Mouse (Mus musculus): ENCODE measurements around the gene Rad21l.

Rad21l gene

DNA sequence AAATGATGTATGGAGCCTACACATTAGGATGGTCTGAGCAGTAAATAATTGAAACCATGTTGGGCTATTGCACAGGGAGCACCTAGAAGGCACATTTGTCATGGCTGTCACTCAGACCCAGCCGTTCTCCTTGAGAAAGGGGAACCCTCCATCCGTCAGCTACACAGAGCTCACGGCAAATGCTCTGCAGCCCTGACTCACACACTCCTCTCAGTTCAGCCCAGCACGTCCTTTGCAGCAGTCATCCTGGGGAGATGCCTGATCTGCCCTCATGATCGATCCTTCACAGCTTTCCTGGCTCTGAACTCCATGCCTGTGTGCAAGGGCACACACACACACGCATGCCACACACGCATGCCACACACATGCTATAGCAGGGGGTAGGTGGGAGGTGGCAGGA lies 39.0 kb downstream of the Rad21l start:
- no peak for DNase-seq (ENCODE audit: low spot score in 2 of 2)

DNA sequence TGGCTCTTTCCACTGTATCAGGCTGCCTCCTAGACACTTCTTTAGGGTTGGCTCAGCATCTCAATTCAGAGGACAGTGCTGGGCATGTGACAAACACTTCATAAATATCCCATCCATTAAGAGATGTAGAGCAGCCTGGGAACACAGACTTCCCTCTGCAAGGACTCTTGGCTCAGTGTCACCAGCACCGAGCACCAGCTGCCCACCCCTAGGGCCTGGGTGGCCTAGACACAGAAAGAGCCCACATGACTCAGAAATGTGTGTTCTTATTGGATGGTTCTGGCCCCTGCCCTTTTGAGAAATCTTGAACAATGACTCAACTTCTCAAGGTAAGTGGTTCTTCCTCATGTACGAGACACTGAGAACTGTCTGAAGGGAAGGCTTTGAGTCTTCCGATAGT lies 40.3 kb downstream of the Rad21l start:
- DNase-seq (ENCODE audit: low spot score in 2 of 2): peak in 1 of 2 experiments; percentile 13

DNA sequence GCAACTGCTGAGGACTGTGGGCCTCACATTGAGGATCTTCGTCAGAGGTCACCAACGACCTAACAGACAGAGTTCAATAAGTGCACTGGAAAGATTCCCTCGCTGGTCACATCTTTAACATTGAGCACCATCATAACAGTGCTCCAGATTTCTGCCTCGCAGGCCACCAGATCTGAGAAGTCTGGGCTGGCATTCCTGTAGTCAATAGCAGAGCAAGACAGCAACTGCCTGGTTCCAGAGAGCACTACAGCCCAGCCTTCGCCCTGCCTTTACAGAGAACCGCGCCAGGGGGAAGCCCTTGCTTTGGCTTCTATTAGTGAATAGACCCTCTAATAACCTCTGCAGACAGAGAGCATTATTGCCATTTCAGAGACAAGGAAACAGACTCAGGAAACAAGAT lies 42.0 kb downstream of the Rad21l start:
- DNase-seq (ENCODE audit: low spot score in 2 of 2): no peak

DNA sequence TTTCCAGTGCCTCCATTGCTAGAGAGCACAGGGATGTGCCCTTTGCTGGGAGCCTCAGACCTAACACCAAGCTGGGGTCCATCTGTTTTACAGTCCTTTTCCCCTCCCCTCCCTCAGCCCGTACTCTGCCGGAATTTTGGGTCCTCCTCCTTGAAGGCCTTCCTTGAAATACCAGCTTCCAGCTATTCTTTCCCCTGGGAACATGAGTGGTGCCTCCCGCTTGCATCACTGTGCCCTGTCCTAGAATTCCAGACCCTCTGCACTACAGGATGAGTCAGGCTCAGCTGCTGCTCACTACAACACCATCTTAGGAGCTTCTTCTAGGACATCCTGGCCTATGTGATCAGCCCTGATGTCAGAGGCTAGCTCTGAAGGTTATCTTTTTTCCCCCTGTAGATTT lies 44.6 kb downstream of the Rad21l start:
- no peak for DNase-seq (ENCODE audit: low spot score in 2 of 2)

DNA sequence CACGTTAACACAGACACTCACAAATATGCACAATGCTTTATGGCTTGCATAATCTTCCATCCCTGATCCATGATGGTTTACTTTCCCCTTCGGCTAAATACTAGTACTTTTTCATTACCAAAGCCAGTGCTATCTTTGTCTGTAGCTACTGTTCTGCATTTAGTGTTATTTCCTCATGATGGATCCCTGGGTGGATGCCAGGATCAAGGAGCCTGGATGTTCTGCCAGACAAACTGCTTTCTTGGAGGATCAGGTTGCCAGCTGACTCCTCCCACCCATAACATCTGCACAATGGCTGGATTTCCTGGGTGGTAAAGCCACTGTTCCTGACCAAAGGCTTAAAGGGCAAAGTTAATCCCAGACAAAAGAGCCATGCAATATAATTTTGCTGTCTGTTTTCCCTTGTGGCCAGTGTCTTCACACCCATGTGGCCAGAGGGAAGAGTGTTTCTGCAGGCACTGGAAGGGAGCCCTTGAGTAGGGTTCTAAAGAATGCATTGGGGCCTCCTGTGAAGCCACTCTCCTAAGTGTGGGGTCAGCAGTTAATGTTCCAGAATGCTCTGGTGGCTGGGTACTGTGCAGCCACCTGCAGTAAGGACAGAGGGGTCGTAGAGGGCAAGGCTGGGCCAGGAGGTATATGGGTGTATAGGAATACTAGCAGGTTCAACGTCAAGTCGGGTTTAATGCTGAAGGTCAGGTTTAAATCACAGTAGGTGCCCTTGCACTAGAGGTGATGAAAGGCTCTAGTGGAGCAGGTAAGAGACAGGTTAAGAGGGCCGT lies 51.6 kb downstream of the Rad21l start:
- no peak for DNase-seq (ENCODE audit: low spot score in 2 of 2)

DNA sequence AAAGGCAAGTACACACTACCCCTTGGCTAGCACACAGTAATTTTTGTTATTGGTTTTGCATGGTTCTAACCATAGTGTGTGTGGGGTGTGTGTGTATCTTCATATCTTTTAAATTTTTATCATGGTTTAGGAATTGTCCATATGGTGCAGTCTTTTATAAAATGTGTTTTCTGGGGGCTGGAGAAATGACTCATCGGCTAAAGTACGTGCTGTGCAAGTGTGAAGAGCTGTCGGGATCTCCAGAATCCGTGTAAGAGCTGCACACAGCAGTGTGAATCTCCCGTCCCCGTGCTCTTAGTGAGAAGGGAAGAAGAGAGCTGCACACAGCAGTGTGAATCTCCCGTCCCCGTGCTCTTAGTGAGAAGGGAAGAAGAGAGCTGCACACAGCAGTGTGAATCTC lies 52.6 kb downstream of the Rad21l start:
- DNase-seq (ENCODE audit: low spot score in 2 of 2): peak; percentile 63 to 76

DNA sequence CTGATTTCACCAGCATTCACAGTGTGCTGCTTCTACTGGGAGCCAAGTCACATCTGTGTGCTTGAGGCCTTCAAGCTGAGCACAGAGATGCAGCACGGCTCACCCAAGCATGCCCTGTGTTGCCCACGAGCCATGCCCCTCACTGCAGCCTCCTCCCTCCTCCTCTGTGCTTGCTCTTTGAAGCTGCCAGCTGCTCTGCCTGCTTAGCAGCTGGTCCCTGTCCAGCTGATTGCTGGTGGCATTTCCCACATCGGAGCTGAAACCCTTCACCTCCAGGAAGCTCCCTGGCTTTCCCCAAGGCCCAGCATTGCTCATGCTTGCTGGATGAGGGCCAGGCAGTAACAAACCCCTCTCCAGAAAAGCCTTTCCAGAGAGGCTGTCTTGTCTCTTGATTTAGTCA lies 58.4 kb downstream of the Rad21l start:
- no peak for DNase-seq (ENCODE audit: low spot score in 2 of 2)

DNA sequence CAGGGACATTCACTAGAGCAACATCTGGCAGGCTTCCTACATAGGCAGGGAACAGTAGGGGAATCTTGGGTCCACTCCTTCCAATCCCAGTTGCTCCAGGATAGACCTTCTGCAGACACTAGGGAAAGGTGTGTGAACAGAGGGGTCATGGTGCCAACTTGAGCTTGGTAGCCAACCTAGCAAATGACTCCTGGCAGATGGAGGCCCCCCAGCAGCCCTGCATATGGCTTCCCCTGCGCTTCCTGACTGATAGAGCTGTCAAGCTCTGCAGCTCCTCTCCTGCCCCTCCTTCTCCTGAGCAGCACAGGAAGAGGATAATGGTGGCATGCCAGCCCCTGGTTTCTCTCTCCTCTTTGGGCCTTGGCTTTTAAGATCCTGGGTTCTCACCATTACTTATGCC lies 59.9 kb downstream of the Rad21l start:
- DNase-seq (ENCODE audit: low spot score in 2 of 2): no peak

DNA sequence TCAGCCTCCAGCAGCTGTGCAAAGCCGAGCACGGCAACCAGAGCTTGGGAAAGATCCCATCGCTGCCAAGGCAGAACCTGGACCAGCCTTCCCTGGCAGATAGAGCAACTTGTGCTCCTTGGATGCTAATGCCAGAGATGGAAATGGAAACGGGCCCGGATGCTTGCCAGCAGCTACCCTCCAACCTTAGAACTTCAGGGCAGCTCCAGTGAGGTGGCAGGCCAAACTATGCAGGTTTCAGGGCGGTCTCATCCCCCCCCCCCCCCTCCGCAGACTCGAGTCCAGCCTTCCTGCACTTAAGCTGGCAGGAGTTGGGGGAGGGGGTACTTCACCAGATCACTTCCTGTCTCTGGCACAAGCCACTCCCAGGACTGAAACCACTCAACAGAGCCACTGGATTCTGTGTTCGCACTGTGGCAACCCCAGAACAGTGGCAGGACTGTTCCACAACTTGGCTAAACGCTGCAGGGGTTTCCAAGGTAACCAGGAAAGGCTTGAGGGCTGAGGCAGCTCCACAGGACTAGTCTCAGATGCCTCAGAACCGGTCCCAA lies 62.8 kb downstream of the Rad21l start:
- peak; percentile 67 to 88 for DNase-seq (ENCODE audit: low spot score in 2 of 2)

DNA sequence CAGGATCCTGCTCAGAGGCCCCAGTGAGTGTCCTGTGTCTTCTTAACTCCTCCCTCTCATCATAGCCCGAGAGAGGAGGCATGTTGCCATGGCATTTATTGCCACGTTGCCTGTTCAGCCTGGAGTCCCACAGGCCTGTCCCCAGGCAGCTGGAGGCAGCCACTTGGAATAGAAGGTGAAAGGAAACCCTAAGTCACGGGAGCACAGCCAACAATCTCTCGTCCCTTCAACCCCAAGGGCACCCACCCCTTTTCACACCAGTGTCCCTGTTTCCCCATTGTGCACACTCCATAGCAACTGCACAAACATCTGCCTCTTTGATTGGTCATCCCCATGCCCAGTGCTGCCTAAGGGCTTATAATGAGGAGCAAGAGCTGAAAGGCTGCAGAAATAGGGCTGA lies 64.7 kb downstream of the Rad21l start:
- peak in 1 of 2 experiments; percentile 55 for DNase-seq (ENCODE audit: low spot score in 2 of 2)

DNA sequence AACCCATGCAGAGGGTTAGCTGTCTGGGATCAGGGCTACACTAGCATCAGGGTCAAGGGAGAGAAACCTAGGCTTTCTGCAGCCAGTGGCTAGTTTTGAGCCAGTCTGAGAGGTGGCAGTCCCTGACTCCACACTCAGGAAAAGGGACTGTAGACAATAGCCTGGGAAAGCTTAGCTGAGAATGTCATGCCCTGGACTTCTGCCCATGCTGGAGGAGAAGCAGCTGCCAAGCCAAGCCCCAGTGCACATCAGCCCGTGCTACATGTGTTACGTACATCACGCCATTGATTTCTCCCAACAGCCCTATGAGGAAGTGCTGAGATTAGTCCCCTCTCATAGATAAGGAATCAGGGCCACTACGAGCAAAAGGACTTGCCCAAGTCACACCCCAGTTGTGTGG lies 66.2 kb downstream of the Rad21l start:
- no peak for DNase-seq (ENCODE audit: low spot score in 2 of 2)

DNA sequence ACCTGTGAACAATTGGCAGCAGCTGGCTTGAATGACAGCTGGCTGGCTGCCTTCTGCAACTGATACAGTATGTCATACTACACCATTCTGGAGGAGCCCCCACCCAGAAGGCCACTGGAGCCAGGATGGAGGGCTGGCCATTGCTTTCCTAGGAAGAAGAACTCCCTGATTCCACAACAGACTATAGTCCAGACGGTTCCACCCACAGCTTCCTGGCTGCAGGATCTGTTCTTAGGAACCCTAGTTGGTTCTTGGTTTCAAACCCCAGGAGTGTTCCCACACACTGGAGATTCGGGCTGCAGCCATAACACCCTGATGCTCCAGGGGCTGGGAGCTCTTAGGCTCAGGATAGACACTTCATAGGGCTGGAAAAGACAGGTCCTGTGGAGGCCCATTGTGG lies 70.3 kb downstream of the Rad21l start:
- peak in 1 of 2 experiments; percentile 80 for DNase-seq (ENCODE audit: low spot score in 2 of 2)

Data from left cerebral cortex, adult 9 months (tissue).